Mouse (Mus musculus) midbrain, embryonic 11.5 days (tissue): ENCODE measurements around the gene Ubac2. TPM values are rescaled to one million over a fixed set of nuclear protein-coding genes. Genes with fewer than 3 reads are reported as not detected.
A peak's percentile ranks its signal among the peaks of the same experiment; 100 is the strongest.
"Not testable (repeated sequence)": the region's sequence is repeated elsewhere in the genome, so short reads cannot be mapped to it uniquely, and the experiment has no call there.

Experiments
- ATAC-seq: fragments of 200-750 bp; cut with Nextera tagmentation; 2 replicates; pipeline ENCODE4 v1.8.0; 2017; ENCODE audit warnings: moderate TSS enrichment, moderate library complexity; ENCODE audit not compliant: low FRiP score
- DNase-seq: peaks from one replicate; pipeline ENCODE4 v3.0.0; 2015; ENCODE audit warnings: low spot score; ENCODE audit errors: missing footprints
- H3K27ac ChIP-seq: fragments of 300-500 bp; sonication (generic); 2 replicates; pipeline ENCODE4 v1.5.1; 2014; ENCODE audit warnings: low read depth, low read length
- H3K27me3 ChIP-seq: fragments of 300-500 bp; sonication (generic); 2 replicates; pipeline ENCODE4 v1.6.1; 2014; ENCODE audit warnings: mild to moderate bottlenecking, low read length, moderate library complexity, mixed read lengths; ENCODE audit not compliant: control insufficient read depth, insufficient read depth
- H3K36me3 ChIP-seq: fragments of 300-500 bp; sonication (generic); 2 replicates; pipeline ENCODE4 v1.6.1; 2014; ENCODE audit warnings: mild to moderate bottlenecking, low read length, moderate library complexity, mixed read lengths; ENCODE audit not compliant: control insufficient read depth, insufficient read depth
- H3K4me1 ChIP-seq: fragments of 300-500 bp; sonication (generic); 2 replicates; pipeline ENCODE4 v1.6.1; 2014; ENCODE audit warnings: low read length; ENCODE audit not compliant: control insufficient read depth, insufficient read depth
- H3K4me2 ChIP-seq: fragments of 300-500 bp; sonication (generic); 2 replicates; pipeline ENCODE4 v1.6.1; 2014; ENCODE audit warnings: mild to moderate bottlenecking, moderate library complexity
- H3K4me3 ChIP-seq: fragments of 300-500 bp; sonication (generic); 2 replicates; pipeline ENCODE4 v1.5.1; 2014; ENCODE audit warnings: low read depth, low read length
- H3K9ac ChIP-seq: fragments of 300-500 bp; sonication (generic); 2 replicates; pipeline ENCODE4 v1.6.1; 2014; ENCODE audit warnings: low read length
- H3K9me3 ChIP-seq: fragments of 300-500 bp; sonication (generic); 2 replicates; pipeline ENCODE4 v1.6.1; 2016; ENCODE audit warnings: low read length; ENCODE audit not compliant: control insufficient read depth
- WGBS: fragments of 180-500 bp; shearing (Covaris S2); extraction: QIAGEN DNeasy Blood & Tissue Kit; methylation state at CpG from one replicate; pipeline ENCODE4 v1.1.7; 2014; 5-methylcytosine and 5-hydroxymethylcytosine counted together
- polyA plus RNA-seq: library from polyadenylated mRNA; unstranded; fragments of >200 nt; fragmentation: Nextera tagmentation; extraction: Ambion mirVana; gene quantifications from 2 replicates; pipeline ENCODE4 v1.2.1, GENCODE M21; 2014

Ubac2 gene
- polyA plus RNA-seq, 1 experiment from 2014 or later = 64.0 TPM

DNA sequence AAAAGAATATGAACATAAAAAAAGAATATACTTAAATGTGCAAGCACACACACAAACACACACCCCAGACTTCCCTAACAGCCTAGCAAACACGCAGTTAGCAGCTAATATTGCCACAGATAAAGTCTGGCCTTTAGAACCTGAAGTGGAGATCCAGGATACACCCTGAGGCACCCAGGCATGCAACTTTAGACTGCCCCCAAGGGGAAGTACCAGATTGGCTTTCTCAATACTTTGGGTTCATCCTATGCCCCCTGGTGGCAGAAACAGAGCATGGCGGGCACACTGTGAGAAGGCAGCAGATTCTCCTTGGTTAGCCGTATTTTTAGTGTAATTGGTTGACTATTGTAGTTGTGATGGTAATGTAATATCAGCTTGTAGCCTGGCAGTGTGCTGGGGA, 182.2 kb downstream of the Ubac2 start:
- no peak overlapping the region for H3K4me2 ChIP-seq
- H3K27me3 ChIP-seq = no peaks in the 10 kb centered on the region
- no peaks in the 10 kb centered on the region for H3K9me3 ChIP-seq
- H3K9ac ChIP-seq = no peak overlapping the region
- no peaks in the 10 kb centered on the region for H3K4me1 ChIP-seq
- peak; percentile 31; the same call in 1 of the 2 replicates for ATAC-seq
- WGBS = 15% methylated on average over 3 of the region's 3 CpGs
- H3K27ac ChIP-seq = no peak overlapping the region
- no peaks in the 10 kb centered on the region for H3K36me3 ChIP-seq
- no peak overlapping the region for H3K4me3 ChIP-seq
- peak; percentile 95 for DNase-seq

DNA sequence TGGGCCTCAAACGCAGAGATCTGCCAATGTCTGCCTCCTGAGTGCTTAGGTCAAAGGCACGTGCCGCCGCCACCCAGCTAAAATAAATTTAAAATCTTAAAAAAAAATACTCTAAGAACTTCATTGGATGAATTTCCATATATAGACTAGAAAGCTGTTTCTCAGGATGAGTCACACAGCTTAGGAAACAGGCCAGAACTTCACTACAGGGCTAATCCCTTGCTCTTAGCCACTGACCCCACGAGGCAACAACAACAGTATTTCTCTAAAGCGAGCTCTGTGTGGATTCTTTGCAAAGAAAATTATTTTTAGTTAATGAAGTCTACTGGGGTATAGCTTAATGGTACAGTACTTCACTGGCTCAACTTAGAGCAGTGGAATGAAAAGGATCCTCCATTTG, 183.0 kb downstream of the Ubac2 start:
- Histone ChIP-seq H3K4me1 (no peaks in the 10 kb centered on the region), H3K27ac (no peak overlapping the region), H3K4me3 (no peak overlapping the region), H3K9ac (no peak overlapping the region), H3K4me2 (no peak overlapping the region), H3K36me3 (no peaks in the 10 kb centered on the region), H3K9me3 (no peaks in the 10 kb centered on the region), H3K27me3 (no peaks in the 10 kb centered on the region)
- ATAC-seq = no peak
- WGBS = 88% methylated on average over 6 of the region's 6 CpGs
- no peak for DNase-seq

DNA sequence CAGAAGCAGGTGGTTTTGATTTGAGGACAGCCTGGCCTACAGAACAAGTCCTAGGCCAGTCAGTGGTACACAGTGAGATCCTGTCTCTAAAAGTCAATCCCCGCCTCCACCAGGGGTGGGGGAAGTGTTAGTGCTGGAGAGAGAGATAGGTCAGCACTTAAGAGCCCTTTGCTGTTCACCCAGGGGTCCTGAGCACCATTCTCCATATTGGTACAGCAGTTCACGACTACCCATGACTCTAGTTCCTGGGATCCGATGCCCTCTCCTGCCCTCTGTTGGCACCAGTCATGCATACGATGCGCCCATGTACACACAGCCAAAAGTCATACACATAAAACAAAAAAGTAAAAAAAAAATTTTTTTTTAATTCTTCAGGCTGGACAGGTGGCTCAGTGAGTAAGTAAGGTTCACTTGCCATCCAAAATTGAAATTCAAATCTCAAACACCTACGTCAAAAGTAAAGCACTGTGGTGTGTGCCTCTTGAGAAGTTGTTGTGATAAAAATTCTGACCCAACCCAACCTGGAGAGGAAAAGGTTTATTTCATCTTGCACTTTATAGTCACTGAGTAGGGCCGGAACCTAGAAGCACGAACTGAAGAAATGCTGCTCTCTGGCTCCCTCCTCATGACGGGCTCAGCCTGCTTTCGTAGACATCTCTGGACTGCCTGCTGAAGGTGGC, 184.1 kb downstream of the Ubac2 start:
- no peak for ATAC-seq
- 87% methylated on average over 10 of the region's 10 CpGs for WGBS
- DNase-seq = no peak
- H3K4me2 ChIP-seq = no peak overlapping the region
- no peak overlapping the region for H3K9ac ChIP-seq
- H3K9me3 ChIP-seq = no peaks in the 10 kb centered on the region
- H3K4me1 ChIP-seq = no peaks in the 10 kb centered on the region
- no peak overlapping the region for H3K4me3 ChIP-seq
- no peaks in the 10 kb centered on the region for H3K36me3 ChIP-seq
- H3K27me3 ChIP-seq = no peaks in the 10 kb centered on the region
- H3K27ac ChIP-seq = no peak overlapping the region

DNA sequence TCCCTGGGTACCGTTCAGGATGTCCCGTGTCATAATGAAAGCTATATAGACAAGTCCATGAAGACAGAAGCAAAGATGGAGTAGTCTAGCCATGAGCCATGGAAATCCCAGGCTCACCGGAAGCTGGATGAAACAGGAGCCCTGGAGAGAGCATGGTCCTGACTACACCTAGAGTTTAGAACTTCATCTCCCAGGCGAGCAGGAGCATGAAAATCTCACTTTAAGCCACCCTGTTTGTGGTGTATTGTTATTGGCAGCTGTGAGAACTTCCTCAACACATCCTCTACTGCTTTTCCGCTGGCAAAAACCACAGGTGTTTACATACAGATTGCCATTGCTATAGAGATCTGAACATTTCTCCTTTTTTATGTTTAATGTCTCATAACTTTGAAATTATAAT, 185.2 kb downstream of the Ubac2 start:
- Histone ChIP-seq H3K9me3 (no peaks in the 10 kb centered on the region), H3K4me3 (no peak overlapping the region), H3K27ac (no peak overlapping the region), H3K36me3 (no peaks in the 10 kb centered on the region), H3K9ac (no peak overlapping the region), H3K4me2 (no peak overlapping the region), H3K4me1 (no peaks in the 10 kb centered on the region), H3K27me3 (no peaks in the 10 kb centered on the region)
- no peak for DNase-seq
- ATAC-seq = no peak
- WGBS = 82% methylated on average over 5 of the region's 5 CpGs

DNA sequence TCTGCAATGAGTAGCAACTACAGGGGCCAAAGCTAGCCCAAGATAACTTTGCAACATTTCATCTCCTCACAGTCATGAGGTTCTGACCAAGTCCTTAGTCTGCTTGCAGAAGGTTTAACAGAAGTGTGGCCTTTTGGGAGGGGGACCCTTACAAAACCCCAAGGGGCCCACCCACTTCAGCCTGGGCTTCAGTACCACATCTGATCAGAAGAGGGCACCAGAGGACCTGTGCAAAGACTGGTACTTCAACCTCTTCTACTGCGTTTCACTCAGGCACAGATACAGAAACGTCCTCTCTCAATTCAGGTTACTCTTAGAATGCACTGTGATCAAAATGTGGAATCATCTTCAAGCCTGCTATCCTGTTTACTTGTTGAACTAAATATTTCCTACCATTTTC, 186.1 kb downstream of the Ubac2 start:
- Histone ChIP-seq H3K4me3 (no peak overlapping the region), H3K27ac (no peak overlapping the region), H3K27me3 (no peaks in the 10 kb centered on the region), H3K4me2 (no peak overlapping the region), H3K9ac (no peak overlapping the region), H3K36me3 (no peaks in the 10 kb centered on the region), H3K4me1 (no peaks in the 10 kb centered on the region), H3K9me3 (no peaks in the 10 kb centered on the region)
- ATAC-seq (no peak), DNase-seq (peak; percentile 93)
- WGBS = 2% methylated on average over 2 of the region's 2 CpGs

DNA sequence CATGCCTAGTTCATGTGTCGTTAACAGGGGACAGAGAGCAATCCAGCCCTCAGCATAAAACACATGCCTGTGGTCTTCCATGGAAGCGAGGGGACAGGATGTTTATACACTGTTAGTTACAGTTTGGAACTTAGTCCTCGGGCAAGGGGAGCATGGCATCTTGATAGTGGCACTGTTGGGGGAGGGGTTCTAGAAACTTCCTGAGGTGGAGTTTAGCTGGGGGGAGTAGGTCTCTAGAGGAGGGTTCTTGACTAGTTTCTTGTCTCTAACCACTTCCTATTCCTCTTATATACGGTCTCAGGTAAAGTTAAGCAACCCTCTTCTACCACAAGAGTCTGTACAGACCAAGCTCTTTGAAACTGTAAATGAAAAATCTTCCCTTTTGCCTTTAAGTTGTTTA, 187.8 kb downstream of the Ubac2 start:
- Histone ChIP-seq H3K27ac (no peak overlapping the region), H3K9me3 (no peaks in the 10 kb centered on the region), H3K4me2 (no peak overlapping the region), H3K4me1 (no peaks in the 10 kb centered on the region), H3K27me3 (no peaks in the 10 kb centered on the region), H3K9ac (no peak overlapping the region), H3K4me3 (no peak overlapping the region), H3K36me3 (no peaks in the 10 kb centered on the region)
- 83% methylated on average over 4 of the region's 4 CpGs for WGBS
- ATAC-seq (no peak), DNase-seq (no peak)

DNA sequence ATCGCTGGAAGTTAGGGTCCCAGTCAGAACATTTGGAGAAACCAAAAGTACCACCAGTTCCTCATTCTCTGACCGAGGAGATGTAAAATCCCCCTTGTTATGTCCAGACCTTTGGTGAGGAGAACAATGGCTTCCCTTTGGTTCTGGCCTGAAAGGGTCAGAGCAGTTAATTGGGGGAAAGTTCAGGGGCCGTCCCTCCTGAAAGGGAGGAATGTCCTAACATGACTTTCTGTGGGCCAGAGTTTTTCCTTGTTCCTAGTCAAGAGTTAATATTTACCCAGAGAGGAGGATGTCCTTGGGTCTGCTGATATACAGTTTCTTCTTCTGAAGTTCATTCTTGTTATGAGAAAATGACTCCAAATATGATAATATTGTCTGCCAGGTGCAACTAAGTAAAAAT, 189.6 kb downstream of the Ubac2 start:
- H3K4me3 ChIP-seq, H3K4me1 ChIP-seq, H3K9me3 ChIP-seq, H3K4me2 ChIP-seq, H3K36me3 ChIP-seq, H3K27me3 ChIP-seq, DNase-seq, ATAC-seq, H3K27ac ChIP-seq, H3K9ac ChIP-seq: not testable (repeated sequence)
- WGBS = 41% methylated on average over 3 of the region's 3 CpGs

DNA sequence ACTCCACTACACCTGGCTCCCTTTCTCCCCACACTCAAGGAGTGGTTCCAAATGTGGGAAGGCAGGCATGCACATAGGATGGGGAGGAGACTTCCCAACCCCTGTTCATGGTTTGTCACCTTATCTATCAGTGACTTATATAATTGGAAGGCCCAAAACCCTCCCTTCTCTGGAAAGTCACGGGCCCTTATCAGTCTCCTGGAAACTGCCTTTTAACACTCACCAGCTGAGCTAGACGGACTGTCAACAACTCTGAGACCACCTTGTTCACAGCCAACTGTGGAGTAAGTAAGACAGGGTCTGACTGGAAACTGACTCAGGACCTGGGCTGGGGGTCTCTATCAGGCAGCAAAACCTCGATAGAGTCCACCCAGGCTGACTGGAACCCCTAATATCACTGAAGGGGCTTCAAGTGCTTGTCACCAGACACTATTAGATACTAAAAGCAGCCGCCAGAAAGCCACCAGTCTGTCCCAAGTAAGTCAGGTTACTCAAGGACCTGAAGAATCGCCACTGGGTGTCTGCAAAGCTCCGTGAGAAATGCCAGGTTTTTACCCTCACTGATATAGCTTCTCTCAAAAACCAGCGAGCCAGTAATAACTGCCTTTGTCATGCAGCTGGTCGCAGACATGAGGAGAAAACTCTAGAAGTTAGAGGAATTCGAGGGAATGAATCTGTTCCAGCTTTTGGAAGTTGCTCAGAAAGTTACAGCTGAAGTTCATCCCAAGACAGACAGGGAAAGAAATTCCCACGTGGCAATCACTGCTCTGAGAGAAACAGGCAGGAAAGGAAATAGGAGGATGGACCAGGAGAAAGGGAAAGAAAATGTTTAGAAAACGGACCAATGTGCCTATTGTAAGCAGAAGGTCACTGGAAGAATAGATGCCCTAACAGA, 190.6 kb downstream of the Ubac2 start:
- ATAC-seq (no peak), DNase-seq (no peak)
- Histone ChIP-seq H3K9ac (no peak overlapping the region), H3K4me2 (no peak overlapping the region), H3K36me3 (no peaks in the 10 kb centered on the region), H3K9me3 (no peaks in the 10 kb centered on the region), H3K4me3 (no peak overlapping the region), H3K4me1 (no peaks in the 10 kb centered on the region), H3K27me3 (no peaks in the 10 kb centered on the region), H3K27ac (no peak overlapping the region)
- 64% methylated on average over 11 of the region's 11 CpGs for WGBS

DNA sequence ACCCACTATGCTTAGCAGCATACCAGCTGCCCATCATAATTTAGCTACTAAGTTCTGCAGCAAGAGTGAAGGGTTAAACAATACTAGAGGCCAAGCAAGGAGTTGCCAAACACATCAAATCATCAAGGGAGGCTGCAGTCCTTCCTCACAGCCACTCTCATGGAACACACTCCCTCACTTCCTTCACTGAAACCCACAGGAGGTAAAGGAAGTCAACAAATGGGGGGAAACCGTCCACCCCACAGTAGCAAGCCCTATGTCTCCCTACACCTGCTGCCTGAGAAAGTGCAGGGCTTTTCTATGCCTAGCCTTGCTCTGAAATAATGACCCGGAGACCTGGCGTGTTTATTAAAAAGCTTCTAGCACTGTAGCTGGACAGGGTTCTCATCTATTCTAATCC, 191.5 kb downstream of the Ubac2 start:
- WGBS = 85% methylated on average over 3 of the region's 3 CpGs
- Histone ChIP-seq H3K9me3 (no peaks in the 10 kb centered on the region), H3K27me3 (no peaks in the 10 kb centered on the region), H3K27ac (no peak overlapping the region), H3K4me3 (no peak overlapping the region), H3K4me1 (no peaks in the 10 kb centered on the region), H3K36me3 (no peaks in the 10 kb centered on the region), H3K4me2 (no peak overlapping the region), H3K9ac (no peak overlapping the region)
- DNase-seq (no peak), ATAC-seq (no peak)
